Mouse (Mus musculus): ENCODE measurements around the gene Rbpj. TPM values are rescaled to one million over a fixed set of nuclear protein-coding genes. Genes with fewer than 3 reads are reported as not detected.

Gene Rbpj
- total RNA-seq, 2 experiments from 2014 or later = 32.8 to 33.2 TPM

- no peak for TF ChIP-seq CTCF (IDR thresholded peaks at IDR 0.05)
- Histone ChIP-seq H3K4me3 (no peak overlapping the region), H3K27ac (no peak overlapping the region)
- DNase-seq (ENCODE audit: extremely low spot score in 1 of 2, low spot score in 2 of 2) = no peak
- intact Hi-C loops (cut with DNase I) = loop anchor here (10.0 kb wide), 1 partner anchor 426 kb away; no protein-coding TSS in a partner anchor
Measured at GRCm38 (mm10) chr5:53688326-53688725, 222.4 kb downstream of the Rbpj start.

GRCm38 (mm10) chr5:53691577-53691976 lies 225.6 kb downstream of the Rbpj start:
- TF ChIP-seq CTCF (IDR thresholded peaks at IDR 0.05) = no peak
- intact Hi-C loops (cut with DNase I) = no loop called here
- no peak overlapping the region for H3K27ac ChIP-seq
- no peak for DNase-seq (ENCODE audit: extremely low spot score in 1 of 2, low spot score in 2 of 2)
- H3K4me3 ChIP-seq = no peak overlapping the region

- intact Hi-C loops (cut with DNase I) = no loop called here
- H3K4me3 ChIP-seq = no peak overlapping the region
- no peak for TF ChIP-seq CTCF (IDR thresholded peaks at IDR 0.05)
- H3K27ac ChIP-seq = no peak overlapping the region
- no peak for DNase-seq (ENCODE audit: extremely low spot score in 1 of 2, low spot score in 2 of 2)
Measured at GRCm38 (mm10) chr5:53692100-53692499, 226.1 kb downstream of the Rbpj start.

- no peak overlapping the region for H3K4me3 ChIP-seq
- peak; percentile 4; the same call in 1 of the 2 replicates for TF ChIP-seq CTCF (IDR thresholded peaks at IDR 0.05)
- intact Hi-C loops (cut with DNase I) = no loop called here
Measured at GRCm38 (mm10) chr5:53692662-53693061, 226.7 kb downstream of the Rbpj start.

GRCm38 (mm10) chr5:53696701-53697100 lies 230.7 kb downstream of the Rbpj start:
- no peak for DNase-seq (ENCODE audit: extremely low spot score in 1 of 2, low spot score in 2 of 2)
- TF ChIP-seq CTCF (IDR thresholded peaks at IDR 0.05) = no peak

More at GRCm38 (mm10) chr5:53692662-53693061, 226.7 kb downstream of the Rbpj start:
- no peak for DNase-seq (ENCODE audit: extremely low spot score in 1 of 2, low spot score in 2 of 2)
- no peak overlapping the region for H3K27ac ChIP-seq

GRCm38 (mm10) chr5:53697794-53698193 lies 231.8 kb downstream of the Rbpj start:
- H3K4me3 ChIP-seq = no peak overlapping the region
- no peak for TF ChIP-seq CTCF (IDR thresholded peaks at IDR 0.05)
- intact Hi-C loops (cut with DNase I) = no loop called here
- no peak overlapping the region for H3K27ac ChIP-seq
- DNase-seq (ENCODE audit: extremely low spot score in 1 of 2, low spot score in 2 of 2) = no peak

More at GRCm38 (mm10) chr5:53696701-53697100, 230.7 kb downstream of the Rbpj start:
- intact Hi-C loops (cut with DNase I) = no loop called here
- Histone ChIP-seq H3K4me3 (no peak overlapping the region), H3K27ac (no peak overlapping the region)

GRCm38 (mm10) chr5:53702686-53703085 lies 236.7 kb downstream of the Rbpj start:
- TF ChIP-seq CTCF (IDR thresholded peaks at IDR 0.05) = no peak
- no peak overlapping the region for H3K4me3 ChIP-seq
- DNase-seq (ENCODE audit: extremely low spot score in 1 of 2, low spot score in 2 of 2) = no peak
- no peak overlapping the region for H3K27ac ChIP-seq
- intact Hi-C loops (cut with DNase I) = no loop called here

Other genes starting within 250 kb of the Rbpj start
- 10 to 100 TPM; 36.4 to 39.7 TPM for gene Smim20, start 199.1 kb upstream of the Rbpj start, total RNA-seq (2021)
- under 1 TPM in 1 of 2 experiments, not detected in 1; 0.23 TPM for gene Cckar, start 241.6 kb downstream of the Rbpj start, total RNA-seq (2021)